Mouse (Mus musculus) liver, embryonic 14.5 days (tissue): Measurements from ENCODE around the gene Itm2b. TPM values are rescaled to one million over a fixed set of nuclear protein-coding genes. Genes with fewer than 3 reads are reported as not detected.

Source experiments
- ATAC-seq: fragments of 200-750 bp; cut with Nextera tagmentation; 2 replicates; pipeline ENCODE4 v1.8.0; 2017; ENCODE audit warnings: moderate number of reproducible peaks, mild to moderate bottlenecking, moderate library complexity; ENCODE audit not compliant: insufficient read depth
- DNase-seq, 3 experiments: peaks; one replicate each; pipeline ENCODE4 v3.0.0-alpha.2; 2012 to 2013; ENCODE audit warnings: low read depth in 3 of 3, low spot score in 3 of 3
- H3K27ac ChIP-seq: fragments of 300-500 bp; sonication (generic); 2 replicates; pipeline ENCODE4 v1.5.1; 2014; ENCODE audit warnings: moderate library complexity, mild to moderate bottlenecking, control low read depth, inconsistent platforms
- H3K27me3 ChIP-seq: fragments of 300-500 bp; sonication (generic); 2 replicates; pipeline ENCODE4 v1.6.1; 2014; ENCODE audit warnings: mild to moderate bottlenecking, low read length, moderate library complexity; ENCODE audit not compliant: control insufficient read depth, insufficient read depth
- H3K36me3 ChIP-seq: fragments of 300-500 bp; sonication (generic); replicated peaks from 2 replicates; pipeline ENCODE4 v1.6.1; 2014; ENCODE audit warnings: low read depth; ENCODE audit not compliant: control insufficient read depth, insufficient read depth
- H3K4me1 ChIP-seq, 2 experiments: fragments of 200-500 bp in 1 of 2; fragments of 300-500 bp in 1 of 2; sonication (generic) in 1 of 2; replicated peaks; 2 replicates each; pipeline ENCODE4 v1.6.1; 2012 to 2014; ENCODE audit warnings: antibody characterized with exemption in 1 of 2, inconsistent platforms in 1 of 2, low read length in 1 of 2; ENCODE audit not compliant: control insufficient read depth in 2 of 2, insufficient read depth in 2 of 2
- H3K4me2 ChIP-seq: fragments of 300-500 bp; sonication (generic); 2 replicates; pipeline ENCODE4 v1.6.1; 2014; ENCODE audit warnings: low read depth, mild to moderate bottlenecking, control low read depth, moderate library complexity
- H3K4me3 ChIP-seq, 2 experiments: fragments of 200-500 bp in 1 of 2; fragments of 300-500 bp in 1 of 2; sonication (generic) in 1 of 2; 2 replicates each; pipeline ENCODE4 v1.5.1; 2012 to 2014; ENCODE audit warnings: low read depth in 2 of 2, low read length in 2 of 2, mild to moderate bottlenecking in 2 of 2, control low read depth in 1 of 2, inconsistent platforms in 1 of 2, moderate library complexity in 1 of 2; ENCODE audit not compliant: insufficient read depth in 1 of 2
- H3K9ac ChIP-seq: fragments of 300-500 bp; sonication (generic); replicated peaks from 2 replicates; pipeline ENCODE4 v1.6.1; 2014; ENCODE audit warnings: mild to moderate bottlenecking, control low read depth, moderate library complexity
- H3K9me3 ChIP-seq: fragments of 300-500 bp; sonication (generic); 2 replicates; pipeline ENCODE4 v1.6.1; 2016; ENCODE audit warnings: low read length, mixed read lengths; ENCODE audit not compliant: control insufficient read depth
- CTCF ChIP-seq: IDR thresholded peaks from 2 replicates; pipeline ENCODE4 v1.5.1; 2016; ENCODE audit warnings: antibody characterized with exemption, low read depth, control low read depth
- EP300 ChIP-seq: IDR thresholded peaks from 2 replicates; pipeline ENCODE4 v1.6.1; 2016; ENCODE audit warnings: antibody characterized with exemption, low read depth
- WGBS: fragments of 180-500 bp; shearing (Covaris S2); extraction: QIAGEN DNeasy Blood & Tissue Kit; methylation state at CpG from one replicate; pipeline ENCODE4 v1.1.7; 2014; ENCODE audit not compliant: insufficient replicate concordance; 5-methylcytosine and 5-hydroxymethylcytosine counted together
- polyA plus RNA-seq, 2 experiments: library from polyadenylated mRNA; depleted of rRNA in 1 of 2; stranded (reverse) in 1 of 2; unstranded in 1 of 2; fragments of >200 nt; fragmentation: Nextera tagmentation in 1 of 2; extraction: Ambion mirVana in 1 of 2; gene quantifications; 2 replicates each; pipeline versions ENCODE4 v1.2.1 to v1.2.3; 2012 to 2014

The Itm2b gene
- polyA plus RNA-seq, 2 experiments = 206 to 396 TPM

DNA sequence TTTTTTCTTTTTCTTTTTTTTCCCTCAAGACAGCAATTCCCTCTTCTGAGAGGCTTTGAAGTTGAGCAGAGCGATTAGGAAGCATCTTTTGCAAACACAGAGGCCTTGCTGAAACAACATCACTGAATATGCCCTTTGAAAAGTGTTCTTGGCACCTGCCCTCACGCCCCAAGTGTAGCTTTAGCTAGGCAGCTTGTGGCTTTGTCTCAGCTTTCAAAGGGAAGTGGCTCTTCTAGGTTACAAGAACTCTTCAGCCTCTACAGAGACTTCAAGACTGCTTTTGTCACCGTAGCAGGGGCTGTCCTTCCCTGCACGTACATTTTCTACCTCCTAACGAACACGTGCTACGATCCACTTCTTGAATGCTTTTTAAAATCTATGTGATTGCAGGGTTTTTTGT lies 4.0 kb upstream of the Itm2b start:
- DNase-seq = no peak
- WGBS = 46% methylated on average over 7 of the region's 7 CpGs

DNA sequence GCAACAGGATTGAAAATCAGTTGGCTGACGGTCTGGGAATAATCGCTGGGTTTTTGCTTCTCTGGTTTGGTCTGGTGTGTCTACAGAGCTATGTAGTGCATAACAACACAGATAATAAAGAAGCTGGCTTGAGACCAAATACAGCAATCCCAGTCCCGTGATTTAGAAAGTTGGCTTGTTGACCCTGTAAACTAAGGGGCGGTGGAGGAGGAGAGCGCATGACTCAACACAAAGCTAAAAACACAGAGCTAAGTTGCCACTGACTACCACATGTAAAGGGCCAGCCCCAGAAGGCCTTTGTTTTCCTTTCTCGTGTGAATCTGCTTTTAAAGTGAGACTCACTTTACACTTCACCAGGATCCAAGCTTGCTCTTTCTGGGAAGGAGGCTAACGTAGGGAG lies 3.5 kb upstream of the Itm2b start:
- Histone ChIP-seq H3K4me1 (peaks cover 19 to 38% of the 10 kb centered on the region in 2 experiments), H3K4me3 (no peak overlapping the region), H3K27me3 (no peaks in the 10 kb centered on the region), H3K9me3 (no peaks in the 10 kb centered on the region), H3K27ac (no peak overlapping the region), H3K9ac (no peak overlapping the region), H3K36me3 (no peaks in the 10 kb centered on the region), H3K4me2 (no peak overlapping the region)
- TF ChIP-seq EP300 (no peak), CTCF (no peak)
- WGBS = 58% methylated on average over 7 of the region's 7 CpGs
- ATAC-seq (no peak), DNase-seq (no peak)

More for the DNA sequence above, 4.0 kb upstream of the Itm2b start:
- no peak for ATAC-seq
- H3K4me2 ChIP-seq = no peak overlapping the region
- no peaks in the 10 kb centered on the region for H3K27me3 ChIP-seq
- TF ChIP-seq CTCF = no peak
- no peak for TF ChIP-seq EP300
- H3K27ac ChIP-seq = no peak overlapping the region
- H3K4me3 ChIP-seq = no peak overlapping the region
- H3K9ac ChIP-seq = no peak overlapping the region
- H3K9me3 ChIP-seq = no peaks in the 10 kb centered on the region
- H3K36me3 ChIP-seq = no peaks in the 10 kb centered on the region
- peaks cover 17 to 38% of the 10 kb centered on the region in 2 experiments for H3K4me1 ChIP-seq

DNA sequence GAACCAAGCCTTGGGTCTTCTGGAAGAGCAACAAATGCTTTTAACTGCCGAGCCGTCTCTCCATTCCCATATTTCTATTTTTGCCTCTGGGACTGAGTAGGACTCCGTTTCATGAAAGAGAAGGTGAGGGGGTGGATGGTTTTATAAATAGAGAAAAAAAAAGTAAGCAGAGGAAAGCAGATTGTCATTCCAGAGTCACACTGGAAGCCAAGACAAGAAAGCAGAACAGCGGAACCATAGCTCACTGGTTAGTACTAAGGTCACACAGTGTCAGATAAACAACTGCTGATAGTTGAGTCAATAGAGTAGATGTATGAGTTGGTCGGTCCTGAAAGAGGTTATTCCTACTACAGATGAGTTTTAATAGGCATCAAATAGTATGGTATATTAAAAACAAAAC lies 1.4 kb upstream of the Itm2b start:
- H3K9ac ChIP-seq = no peak overlapping the region
- TF ChIP-seq CTCF (no peak), EP300 (no peak)
- no peak overlapping the region for H3K4me2 ChIP-seq
- H3K27ac ChIP-seq = no peak overlapping the region
- H3K9me3 ChIP-seq = no peaks in the 10 kb centered on the region
- no peaks in the 10 kb centered on the region for H3K27me3 ChIP-seq
- 50% methylated on average over 5 of the region's 5 CpGs for WGBS
- no peak overlapping the region for H3K4me3 ChIP-seq
- peaks cover 38 to 53% of the 10 kb centered on the region in 2 experiments for H3K4me1 ChIP-seq
- ATAC-seq (no peak), DNase-seq (no peak)
- peaks cover 6% of the 10 kb centered on the region for H3K36me3 ChIP-seq

DNA sequence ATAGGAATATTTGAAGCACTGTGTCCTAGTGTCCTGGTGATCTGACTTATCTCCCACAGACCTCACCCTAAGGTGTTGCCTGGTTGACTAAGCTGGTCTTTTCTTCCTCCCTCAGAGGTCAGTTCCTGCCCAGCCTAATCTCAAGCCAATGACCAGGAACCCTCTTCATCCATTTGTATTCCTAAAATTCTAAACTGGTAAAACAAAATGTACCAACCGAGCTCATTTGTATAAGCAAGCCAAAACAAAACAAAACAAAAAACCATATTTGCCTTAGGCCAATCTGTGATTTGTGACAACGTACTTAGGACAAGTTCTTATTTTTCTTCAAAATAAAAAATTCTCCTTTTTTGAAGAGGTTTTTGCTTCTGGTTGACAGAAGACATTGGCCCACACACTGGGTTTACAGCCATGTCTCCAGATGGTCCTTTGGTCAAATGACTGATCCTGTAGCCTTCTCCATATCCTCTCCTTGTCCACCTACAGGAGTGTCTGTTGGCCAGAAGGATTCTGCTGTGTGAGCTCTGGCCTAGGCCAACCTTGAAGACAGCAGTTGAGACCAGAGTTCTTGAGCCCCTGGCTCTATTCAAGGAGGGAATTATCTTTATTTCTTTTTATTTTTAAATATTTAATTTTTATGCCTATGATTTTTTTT lies 758 bp upstream of the Itm2b start:
- Histone ChIP-seq H3K4me3 (peak overlapping the region in 1 of 2 experiments; percentile 95; a peak in 2 of 4 replicates), H3K27ac (peak overlapping the region; percentile 79), H3K36me3 (peaks cover 9% of the 10 kb centered on the region), H3K4me1 (peaks cover 40 to 57% of the 10 kb centered on the region in 2 experiments), H3K4me2 (peak overlapping the region; percentile 84), H3K27me3 (no peaks in the 10 kb centered on the region), H3K9me3 (no peaks in the 10 kb centered on the region), H3K9ac (peak overlapping the region; percentile 96)
- TF ChIP-seq EP300 = no peak
- TF ChIP-seq CTCF = no peak
- WGBS = 65% methylated on average over 2 of the region's 2 CpGs
- ATAC-seq (peak; percentile 52; the same call in 1 of the 2 replicates), DNase-seq (no peak)

DNA sequence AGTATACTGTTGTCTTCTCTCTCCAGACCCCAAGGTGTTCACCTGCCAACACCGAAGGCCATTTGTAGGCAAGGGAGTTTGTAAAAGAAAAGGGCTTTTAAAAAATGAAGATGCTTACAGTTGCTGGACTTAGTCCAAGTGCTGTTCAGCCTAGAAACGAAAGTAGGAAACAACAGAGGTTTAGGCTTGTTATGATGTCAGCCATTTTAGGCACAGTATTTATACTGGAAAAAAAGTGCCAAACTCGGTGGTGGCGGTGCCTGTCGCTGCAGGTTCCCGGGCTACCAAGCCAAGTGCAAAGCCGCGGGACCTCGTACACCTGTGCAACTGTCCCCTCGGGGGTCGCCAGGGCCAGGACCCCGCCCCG lies 560 bp downstream of the Itm2b start:
- peak overlapping the region; percentile 92 to 95 for H3K4me3 ChIP-seq
- no peaks in the 10 kb centered on the region for H3K27me3 ChIP-seq
- H3K27ac ChIP-seq = peak overlapping the region; percentile 79
- H3K9me3 ChIP-seq = no peaks in the 10 kb centered on the region
- no peak for TF ChIP-seq CTCF
- no peak for TF ChIP-seq EP300
- peak overlapping the region; percentile 96 for H3K9ac ChIP-seq
- ATAC-seq = peak; percentile 36; the same call in 1 of the 2 replicates
- H3K36me3 ChIP-seq = peaks cover 17% of the 10 kb centered on the region
- H3K4me1 ChIP-seq = peaks cover 35 to 49% of the 10 kb centered on the region in 2 experiments
- DNase-seq = no peak
- WGBS = under 1% methylated on average over 13 of the region's 13 CpGs
- peak overlapping the region; percentile 84 for H3K4me2 ChIP-seq
